Mouse (Mus musculus) ES-CJ7 (cell line): Measurements from ENCODE around the gene Dcaf11.

Experiments
- DNase-seq: peaks from one replicate; pipeline ENCODE4 v3.0.0; 2011; ENCODE audit warnings: low read depth, low spot score

Gene Dcaf11

DNA sequence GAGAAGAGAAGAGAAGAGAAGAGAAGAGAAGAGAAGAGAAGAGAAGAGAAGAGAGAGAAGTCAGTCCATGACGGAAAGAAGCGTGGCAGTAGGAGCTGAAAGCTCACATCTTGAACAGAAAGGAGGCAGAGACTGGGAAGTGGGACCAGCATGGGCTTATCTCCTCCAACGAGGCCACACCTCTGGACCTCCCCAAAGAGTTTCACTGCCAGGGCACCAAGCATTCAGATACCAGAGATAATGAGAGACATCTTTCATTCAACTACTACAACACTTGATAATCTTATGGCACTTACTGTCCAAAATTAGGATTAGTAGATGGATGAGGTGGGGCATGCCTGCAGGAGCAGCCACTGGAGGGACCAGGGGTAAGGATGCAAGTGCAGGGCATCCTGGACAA is 4.0 kb upstream of the Dcaf11 start:
- DNase-seq = no peak

DNA sequence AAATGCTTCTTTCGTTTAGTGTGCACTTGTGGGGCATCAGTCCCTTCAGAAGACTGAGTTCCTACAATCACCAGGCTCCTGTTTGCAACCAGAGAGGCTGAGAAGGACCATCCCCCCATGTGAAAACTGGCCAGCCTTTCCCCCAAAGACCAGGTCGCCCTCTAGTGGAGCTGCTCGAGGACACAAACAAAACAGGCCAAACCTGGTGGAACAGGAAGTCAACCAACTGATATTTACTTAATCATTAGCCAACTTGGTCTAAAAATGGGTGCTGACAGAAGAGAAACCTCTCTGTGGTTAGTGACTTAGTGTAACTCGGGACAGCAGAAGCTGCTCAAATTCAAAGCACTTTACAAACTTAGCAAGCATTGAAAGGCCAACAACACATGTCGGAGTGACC is 2.8 kb upstream of the Dcaf11 start:
- peak; percentile 85 for DNase-seq

DNA sequence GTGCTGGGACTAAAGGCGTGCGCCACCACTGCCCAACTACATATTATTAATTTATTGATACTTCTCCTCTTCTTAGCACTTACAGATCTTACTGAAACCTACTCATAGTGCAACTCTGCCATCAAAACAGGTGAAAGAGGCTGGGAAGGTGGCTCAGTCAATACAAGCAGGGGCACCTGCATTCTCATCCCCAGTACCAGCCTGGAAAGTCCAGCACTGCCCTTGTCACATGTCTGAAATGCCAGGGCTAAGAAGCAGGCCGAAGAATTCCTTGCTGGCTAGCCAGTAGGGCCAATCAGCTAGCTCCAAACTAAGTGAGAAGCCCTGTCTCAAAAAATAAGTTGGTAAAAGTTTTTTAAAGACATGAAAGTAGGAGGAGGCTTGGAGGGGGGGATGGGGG is 2.2 kb upstream of the Dcaf11 start:
- no peak for DNase-seq

DNA sequence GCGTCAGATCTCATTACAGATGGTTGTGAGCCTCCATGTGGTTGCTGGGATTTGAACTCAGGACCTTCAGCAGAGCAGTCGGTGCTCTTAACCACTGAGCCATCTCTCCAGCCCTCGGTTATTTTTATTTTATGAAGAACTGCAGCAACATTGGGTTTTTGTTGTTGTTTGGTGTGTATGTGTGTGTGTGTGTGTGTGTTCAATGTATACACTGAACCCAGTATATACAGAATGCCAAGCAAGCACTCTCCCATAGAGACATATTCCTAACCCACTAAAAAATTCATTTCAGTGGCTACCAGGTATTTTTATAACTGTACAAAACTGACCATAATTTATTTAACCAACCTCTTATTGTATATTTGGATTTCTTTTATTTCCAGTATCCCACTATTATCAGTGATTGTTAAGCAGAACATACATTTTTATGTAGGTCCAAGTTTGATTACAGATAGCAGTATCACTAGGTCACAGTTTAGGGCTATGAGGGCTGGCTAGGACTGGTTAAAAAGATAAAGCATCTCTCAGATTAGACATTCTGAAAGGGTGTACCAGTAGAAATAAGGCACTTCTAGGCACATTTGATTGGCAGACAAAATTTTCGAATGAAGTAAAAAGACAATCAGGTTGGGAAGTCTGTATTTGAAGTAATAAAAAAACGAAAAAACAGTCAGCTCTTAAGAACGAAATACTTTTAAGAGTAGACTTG is 912 bp upstream of the Dcaf11 start:
- DNase-seq = no peak

DNA sequence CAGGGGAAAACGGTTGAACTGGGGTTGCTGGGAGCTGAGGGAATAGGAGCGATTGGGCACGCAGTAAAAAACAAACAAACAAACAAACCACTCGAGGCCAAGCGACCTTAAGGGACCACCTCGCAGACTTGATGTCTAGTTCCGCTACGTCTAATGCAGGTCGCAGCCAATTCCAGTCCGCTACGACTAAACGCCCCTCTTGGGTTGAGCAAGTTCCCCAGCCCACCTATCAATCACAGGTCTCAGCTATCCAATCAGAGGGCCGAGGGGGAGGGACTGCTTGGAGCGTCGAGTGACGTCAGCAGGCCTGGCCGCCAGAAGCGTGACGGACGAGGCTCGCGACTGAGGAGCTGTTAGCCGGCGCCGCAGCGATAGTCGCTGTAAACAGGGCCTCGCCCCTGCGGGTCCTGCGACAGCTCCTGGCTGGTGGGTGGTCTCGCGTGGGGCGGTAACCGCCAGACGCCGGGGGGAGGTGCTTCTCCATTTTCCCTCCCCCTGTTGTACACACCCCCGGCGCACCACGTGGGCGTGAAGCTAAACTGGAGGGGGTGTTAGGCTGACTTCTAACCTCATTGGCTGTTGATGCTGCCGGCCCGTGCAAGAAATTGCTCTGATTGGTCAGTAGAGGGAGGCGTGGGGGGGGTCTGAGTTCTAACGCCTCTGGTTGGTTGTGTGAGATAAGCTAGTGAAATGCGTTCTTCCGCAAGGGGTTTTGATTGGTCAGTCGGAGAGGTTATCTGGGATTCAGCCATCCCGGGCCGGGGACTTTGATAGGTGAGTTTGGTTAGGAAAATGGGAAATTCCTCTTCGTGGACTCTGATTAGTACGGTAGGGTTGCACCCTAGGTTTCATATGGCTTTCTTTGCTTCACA is 632 bp downstream of the Dcaf11 start, which contains the start of gene A730061H03Rik:
A730061H03Rik (minus strand) TSS at position 205 of the 872 bp plus-strand sequence.
- DNase-seq = peak; percentile 100

DNA sequence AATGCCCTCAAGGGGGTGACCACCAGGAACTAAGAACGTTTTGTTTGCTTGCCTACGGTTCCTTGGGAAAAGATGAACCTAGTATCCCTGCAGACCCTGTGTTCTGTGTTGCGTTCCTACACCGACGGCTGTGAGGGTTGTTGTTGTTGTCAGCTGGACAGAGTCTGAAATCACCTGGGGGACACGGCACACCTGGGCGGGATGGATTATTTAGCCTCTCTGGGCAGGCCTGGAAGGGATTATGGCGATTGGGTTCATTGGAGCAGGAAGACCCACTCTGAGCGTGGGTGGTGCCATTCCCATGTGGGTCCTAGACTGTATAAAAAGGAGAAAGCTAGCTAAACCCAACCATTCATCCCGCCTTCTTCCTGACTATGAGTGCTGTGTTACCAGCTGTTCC is 2.1 kb downstream of the Dcaf11 start:
- DNase-seq = no peak

DNA sequence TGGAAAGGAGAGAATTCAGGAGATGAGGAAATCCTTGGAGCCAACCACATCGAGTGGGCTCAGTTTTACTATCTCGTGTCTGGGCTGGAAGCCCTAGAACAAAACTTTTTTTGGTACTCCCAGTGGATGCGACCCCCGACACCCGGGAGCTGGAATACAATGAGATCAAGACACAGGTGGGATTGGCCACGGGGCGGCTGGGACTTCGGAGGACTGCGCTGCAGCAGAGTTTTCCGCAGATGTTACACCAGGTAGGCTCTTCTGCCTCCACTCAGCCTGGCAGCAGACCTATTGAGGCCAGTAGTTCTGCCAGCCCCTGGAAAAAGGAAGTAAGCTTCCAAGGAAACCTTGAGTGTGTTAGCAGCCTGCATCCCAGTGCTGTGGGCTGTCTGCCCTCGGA is 3.4 kb downstream of the Dcaf11 start:
- no peak for DNase-seq

DNA sequence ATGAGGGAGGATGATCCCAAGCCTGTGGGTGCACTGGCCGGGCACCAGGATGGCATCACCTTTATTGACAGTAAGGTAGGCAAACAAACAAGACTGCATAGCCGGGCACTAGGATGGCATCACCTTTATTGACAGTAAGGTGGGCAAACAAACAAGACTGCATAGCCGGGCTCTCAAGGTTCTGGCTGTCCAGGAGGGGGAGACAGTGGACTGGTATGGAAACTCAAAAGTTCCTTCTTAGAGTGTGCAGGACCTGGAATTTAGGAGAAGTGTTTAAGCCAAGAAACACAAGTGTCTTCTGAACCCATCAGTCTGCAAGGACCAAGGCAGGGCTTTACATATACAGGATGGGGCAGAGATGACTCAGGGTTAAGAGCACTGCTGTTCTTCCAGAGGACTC is 5.9 kb downstream of the Dcaf11 start:
- DNase-seq = no peak

DNA sequence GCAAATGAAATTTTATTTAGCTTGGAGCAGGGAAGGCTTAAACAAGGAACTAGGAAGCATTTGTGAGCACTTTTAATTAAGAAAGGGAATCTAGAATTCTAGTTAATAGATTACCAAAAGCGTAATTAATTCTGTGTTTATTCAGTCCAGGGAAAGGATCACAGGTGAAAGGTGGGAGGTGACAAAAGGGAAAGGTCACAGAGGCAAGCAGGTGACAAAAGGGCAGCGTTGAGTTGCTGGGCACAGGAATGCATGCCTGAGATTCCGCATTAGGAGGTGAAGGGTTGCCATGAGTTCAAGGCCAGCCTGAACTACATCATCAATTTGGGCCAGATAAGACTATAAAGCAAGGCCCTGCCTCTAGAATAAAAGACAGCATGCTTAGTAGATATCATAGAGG is 7.7 kb downstream of the Dcaf11 start:
- no peak for DNase-seq

DNA sequence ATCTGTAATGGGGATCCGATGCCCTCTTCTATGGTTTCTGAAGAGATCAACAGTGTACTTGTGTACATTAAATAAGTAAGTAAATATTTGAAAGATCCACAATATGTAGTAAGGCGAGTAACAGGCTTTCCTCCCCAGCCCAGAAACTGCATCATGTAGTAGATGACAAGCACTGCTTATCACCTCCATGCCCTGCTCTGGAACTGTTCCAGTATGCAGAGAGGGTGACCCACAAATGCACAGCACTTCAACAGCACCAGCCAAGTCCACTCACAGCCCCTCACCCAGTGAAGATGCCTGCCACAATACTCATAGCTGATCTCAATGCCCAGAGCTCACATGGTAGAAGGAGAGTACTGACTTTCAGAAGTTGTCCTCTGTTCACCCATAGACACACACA is 10.8 kb downstream of the Dcaf11 start:
- DNase-seq = no peak

DNA sequence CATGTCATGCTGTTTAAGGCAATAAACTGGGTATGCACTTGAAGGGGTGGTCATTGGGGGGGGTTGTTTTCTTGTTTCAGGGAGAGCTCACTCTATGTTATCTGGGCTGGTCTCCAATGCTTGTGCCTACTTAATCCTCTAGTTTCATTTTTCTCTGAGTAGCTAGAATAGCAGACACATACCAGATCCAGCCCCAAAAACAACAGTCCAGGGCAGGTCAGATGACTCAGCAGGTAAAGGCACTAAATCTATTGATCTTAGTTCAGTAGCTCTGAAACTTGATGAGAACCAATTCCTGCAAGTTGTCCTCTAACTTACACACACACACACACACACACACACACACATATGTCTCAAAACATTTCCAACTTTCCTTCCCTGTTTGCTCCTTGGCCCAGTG is 12.0 kb downstream of the Dcaf11 start:
- no peak for DNase-seq

DNA sequence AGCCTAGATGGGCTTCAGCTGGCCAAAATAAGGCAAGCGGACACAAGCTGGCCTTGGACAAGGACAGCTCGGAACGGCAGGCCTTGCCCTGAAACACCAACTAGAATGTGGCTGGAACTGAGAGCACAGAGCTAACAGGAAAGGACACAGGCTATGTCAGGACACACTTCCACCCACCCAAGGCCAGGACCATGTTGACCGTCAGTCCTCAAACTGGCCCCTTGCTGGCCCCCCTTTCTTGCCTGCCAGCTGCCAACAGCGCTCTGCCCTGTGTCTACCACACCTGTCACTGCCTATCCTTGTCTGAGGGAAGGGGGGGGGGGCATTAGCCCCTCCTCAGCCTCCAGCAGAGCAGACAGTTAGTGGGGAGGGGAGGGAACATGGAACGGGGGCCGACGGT is 15.5 kb downstream of the Dcaf11 start, which contains the start of gene Fitm1:
Fitm1 (plus strand) TSS at position 316 of the 400 bp plus-strand sequence.
- no peak for DNase-seq

DNA sequence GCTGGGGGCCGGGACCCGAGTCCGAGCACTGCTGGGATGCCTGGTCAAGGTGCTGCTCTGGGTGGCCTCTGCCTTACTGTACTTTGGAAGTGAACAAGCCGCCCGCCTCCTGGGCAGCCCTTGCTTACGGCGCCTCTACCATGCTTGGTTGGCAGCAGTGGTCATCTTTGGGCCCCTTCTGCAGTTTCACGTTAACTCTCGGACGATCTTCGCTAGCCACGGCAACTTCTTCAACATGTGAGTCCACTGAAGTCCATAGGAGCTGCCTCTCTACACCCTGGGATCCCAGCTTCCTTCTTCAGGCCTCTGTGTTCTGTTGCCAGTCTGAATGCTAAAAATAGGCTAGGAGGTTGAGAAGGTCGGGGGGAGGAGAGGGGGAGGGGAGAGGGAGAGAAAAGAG is 15.9 kb downstream of the Dcaf11 start:
- no peak for DNase-seq

DNA sequence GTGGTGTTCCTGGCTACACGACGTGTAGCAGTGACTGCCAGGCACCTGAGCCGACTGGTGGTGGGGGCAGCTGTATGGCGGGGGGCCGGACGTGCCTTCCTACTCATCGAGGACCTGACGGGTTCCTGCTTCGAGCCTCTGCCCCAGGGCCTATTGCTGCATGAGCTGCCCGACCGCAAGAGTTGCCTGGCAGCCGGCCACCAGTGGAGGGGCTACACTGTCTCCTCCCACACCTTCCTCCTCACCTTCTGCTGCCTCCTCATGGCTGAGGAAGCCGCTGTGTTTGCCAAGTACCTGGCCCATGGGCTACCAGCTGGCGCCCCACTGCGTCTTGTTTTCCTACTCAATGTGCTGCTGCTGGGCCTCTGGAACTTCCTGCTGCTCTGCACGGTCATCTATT is 16.6 kb downstream of the Dcaf11 start:
- DNase-seq = no peak

DNA sequence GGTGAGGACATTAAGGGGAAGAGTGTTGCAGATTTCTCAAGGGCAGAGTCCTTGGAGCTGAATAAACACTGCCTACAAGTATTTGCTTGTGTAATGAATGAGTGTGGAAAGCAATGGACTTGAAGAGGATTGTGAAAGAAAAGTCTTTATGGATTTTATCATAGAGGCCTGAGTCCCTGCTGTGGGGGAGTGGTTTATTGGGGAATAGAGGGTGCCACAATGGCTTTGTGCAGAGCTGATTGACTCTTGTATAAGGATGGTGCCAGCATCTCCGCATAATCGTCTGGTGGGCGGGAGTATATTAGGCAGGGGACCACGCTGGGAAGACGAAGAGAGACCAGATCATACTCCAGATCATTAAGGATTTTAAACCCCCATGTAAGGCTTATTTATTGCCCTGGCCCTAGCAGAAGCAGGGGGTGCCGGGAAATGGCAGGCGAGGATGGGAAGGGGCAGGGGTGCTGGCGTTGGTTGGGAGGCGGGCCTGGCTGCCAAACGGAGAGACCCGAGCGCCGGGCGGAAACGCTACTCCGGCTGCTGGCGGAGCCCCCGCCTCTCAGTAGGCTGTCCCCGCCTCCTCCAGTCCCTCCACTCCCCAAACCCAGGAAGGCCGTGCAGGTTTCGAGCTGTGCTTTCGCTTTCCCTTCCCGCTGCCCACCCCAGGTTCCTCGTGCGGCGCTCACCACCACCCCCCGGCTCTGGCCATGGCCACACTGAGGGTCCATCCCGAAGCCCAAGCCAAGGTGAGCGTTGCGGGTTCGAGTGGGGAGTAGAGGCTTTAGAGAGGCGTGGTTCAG is 18.3 kb downstream of the Dcaf11 start, which contains the start of gene Psme1:
Psme1 (plus strand) TSS at position 253 of the 797 bp plus-strand sequence.
- peak; percentile 70 for DNase-seq

DNA sequence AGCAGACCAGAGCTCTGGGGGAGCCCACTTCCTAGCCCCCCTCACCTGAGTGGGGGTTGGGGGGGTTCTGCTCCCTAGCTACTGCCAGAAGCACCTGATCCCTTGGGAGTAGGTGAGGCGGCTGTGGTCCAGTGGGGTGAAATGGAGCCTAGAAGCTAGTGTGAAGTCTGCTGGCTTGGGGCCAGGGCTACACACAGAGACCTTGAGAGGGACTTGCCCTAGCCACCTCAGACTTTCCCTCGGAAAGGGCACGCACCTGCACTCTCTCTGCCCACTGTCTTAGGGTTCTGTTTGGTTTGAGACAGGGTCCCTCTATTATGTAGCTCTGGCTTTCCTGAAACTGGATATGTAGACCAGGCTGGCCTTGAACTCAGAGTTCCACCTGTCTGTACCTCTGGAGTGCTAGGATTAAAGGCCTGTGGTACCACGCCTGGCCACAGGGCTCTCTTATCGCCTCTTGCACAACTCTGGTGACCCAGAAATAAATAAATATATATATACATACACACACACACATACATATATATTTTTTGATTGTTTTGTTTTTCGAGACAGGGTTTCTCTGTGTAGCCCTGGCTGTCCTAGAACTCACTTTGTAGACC is 19.0 kb downstream of the Dcaf11 start:
- DNase-seq = no peak

DNA sequence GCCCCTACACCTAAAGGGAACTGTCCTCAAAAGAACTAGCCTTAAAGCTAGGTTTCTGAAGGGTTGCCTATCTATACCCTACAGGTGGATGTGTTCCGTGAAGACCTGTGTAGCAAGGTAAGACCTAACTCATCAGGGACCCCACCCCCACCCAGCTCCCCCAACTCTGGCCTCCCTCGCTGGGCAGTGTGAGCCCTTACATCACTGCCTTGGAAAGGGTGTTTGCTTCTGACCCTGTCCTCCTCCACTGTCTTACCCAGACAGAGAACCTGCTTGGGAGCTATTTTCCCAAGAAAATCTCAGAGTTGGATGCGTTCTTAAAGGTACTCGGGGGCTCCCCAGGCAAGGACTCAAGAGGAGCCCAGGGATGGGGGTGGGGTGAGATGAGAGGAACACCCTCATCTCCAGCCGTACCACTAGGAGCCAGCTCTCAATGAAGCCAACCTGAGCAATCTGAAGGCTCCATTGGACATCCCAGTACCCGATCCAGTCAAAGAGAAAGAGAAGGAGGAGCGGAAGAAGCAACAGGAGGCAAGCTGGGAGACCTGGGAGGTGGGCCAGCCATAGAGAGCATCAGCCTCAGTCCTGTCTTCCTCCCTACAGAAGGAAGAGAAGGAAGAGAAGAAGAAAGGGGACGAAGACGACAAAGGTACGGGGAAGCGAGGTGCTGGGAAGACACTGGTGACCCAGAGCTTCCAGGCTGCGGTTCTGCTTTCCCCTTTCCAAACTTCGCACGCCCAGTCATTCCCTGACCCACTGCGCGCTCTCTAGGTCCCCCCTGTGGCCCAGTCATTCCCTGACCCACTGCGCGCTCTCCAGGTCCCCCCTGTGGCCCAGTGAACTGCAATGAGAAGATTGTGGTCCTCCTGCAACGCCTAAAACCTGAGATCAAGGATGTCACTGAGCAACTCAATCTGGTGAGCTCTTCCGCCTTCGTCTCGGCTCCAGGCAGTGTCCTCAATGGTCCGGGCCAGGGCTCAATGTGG is 20.0 kb downstream of the Dcaf11 start:
- DNase-seq = peak; percentile 42

DNA sequence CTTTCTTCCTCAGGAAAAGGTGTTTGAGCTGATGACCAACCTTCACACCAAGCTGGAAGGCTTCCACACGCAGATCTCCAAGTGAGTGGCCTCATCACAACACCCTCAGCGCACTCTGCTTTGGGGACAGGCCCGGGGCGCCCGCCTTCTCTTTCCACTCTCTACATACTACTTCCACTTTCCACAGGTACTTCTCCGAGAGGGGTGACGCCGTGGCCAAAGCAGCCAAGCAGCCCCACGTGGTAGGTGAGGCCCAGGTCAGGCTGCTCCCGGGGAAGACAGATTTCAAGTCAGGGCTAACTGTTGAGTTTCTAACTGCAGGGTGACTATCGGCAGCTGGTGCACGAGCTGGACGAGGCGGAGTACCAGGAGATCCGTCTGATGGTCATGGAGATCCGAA is 20.9 kb downstream of the Dcaf11 start:
- no peak for DNase-seq

DNA sequence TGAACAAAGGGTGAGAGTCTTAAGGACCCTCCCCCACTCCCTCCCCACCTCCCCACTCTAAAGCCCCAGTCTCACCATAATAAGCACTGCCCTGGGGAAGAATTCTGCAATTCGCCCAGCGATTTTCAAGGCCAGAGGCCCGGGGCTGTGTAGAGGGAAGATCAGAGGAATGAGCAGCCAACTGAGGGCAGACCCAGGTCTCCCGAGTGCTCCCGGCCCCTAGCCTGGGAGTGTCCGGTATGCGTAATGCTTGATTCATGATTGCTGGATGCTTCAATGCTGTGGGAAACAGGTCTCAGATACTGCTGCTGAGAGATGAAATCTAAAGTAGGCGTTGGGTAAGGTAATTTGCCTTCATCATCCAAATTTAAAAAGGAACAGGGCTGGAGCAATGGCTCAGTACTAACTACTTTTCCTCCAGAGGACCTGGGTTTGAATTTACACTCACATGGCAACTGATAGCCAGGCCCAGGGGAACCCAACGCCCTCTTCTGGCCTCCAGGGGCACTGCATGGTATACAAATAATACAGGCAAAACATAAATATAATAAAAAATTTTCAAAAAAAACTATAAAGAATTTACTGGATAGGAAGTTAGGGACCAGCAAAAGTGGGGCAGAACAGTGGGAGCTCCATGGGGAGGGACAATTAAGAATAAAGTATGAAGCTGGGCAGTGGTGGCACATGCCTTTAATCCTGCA is 22.3 kb downstream of the Dcaf11 start:
- peak; percentile 47 for DNase-seq

DNA sequence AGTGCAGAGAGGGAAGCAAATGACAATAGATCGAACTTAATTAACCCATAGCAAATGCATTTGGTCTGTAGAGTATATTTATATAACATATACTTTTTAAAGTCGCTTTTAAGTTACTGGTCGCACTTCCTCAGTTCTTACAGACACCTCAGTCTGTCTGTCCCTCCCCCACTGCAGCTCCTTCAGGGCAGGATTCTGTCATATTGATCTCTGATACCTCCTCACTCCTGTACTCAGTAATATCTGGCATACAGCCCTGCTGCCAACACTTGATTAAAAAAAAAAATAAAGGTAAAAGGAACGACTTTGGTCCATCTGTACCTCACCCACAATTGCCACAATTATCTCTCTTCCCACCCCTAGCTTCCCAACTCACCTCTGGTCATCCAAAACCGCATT is 24.5 kb downstream of the Dcaf11 start:
- no peak for DNase-seq
